Mouse (Mus musculus) retina, postnatal 7 days (tissue): ENCODE data around the gene H2-Ab1.
"Not testable (repeated sequence)": the region's sequence is repeated elsewhere in the genome, so short reads cannot be mapped to it uniquely, and the experiment has no call there.

ENCODE experiments used
- DNase-seq: peaks from one replicate; pipeline ENCODE4 v3.0.0-alpha.2; 2012; ENCODE audit warnings: low read depth, low spot score

Gene H2-Ab1

GRCm38 (mm10) chr17:34308161-34308560 is 50.7 kb downstream of the H2-Ab1 start:
- DNase-seq, result no peak

GRCm38 (mm10) chr17:34309225-34309624 is 51.7 kb downstream of the H2-Ab1 start:
- DNase-seq, result no peak

GRCm38 (mm10) chr17:34309683-34310385 is 52.3 kb downstream of the H2-Ab1 start:
- peak; percentile 37 for DNase-seq

- DNase-seq, result not testable (repeated sequence)
These were observed 53.0 kb downstream of the H2-Ab1 start for GRCm38 (mm10) chr17:34310526-34310925.

GRCm38 (mm10) chr17:34312185-34312584 is 54.7 kb downstream of the H2-Ab1 start:
- no peak for DNase-seq

GRCm38 (mm10) chr17:34313393-34313792 is 55.9 kb downstream of the H2-Ab1 start:
- DNase-seq, result peak; percentile 67

GRCm38 (mm10) chr17:34314286-34314685 is 56.8 kb downstream of the H2-Ab1 start:
- no peak for DNase-seq

GRCm38 (mm10) chr17:34315512-34315911 is 58.0 kb downstream of the H2-Ab1 start:
- no peak for DNase-seq

GRCm38 (mm10) chr17:34316697-34317096 is 59.2 kb downstream of the H2-Ab1 start:
- no peak for DNase-seq

- DNase-seq, result no peak
These were observed 59.8 kb downstream of the H2-Ab1 start for GRCm38 (mm10) chr17:34317275-34317674.
